Mouse (Mus musculus): ENCODE data around the gene Kifc5b. TPM values are rescaled to one million over a fixed set of nuclear protein-coding genes. Genes with fewer than 3 reads are reported as not detected.
A peak's percentile ranks its signal among the peaks of the same experiment; 100 is the strongest.
"Not testable (repeated sequence)": the region's sequence is repeated elsewhere in the genome, so short reads cannot be mapped to it uniquely, and the experiment has no call there.

Gene Kifc5b
- polyA plus RNA-seq, 1 experiment from 2014 or later: 6.6 TPM

GRCm38 (mm10) chr17:26966993-26967392 lies 50.1 kb downstream of the Kifc5b start:
- no peak overlapping the region for H3K27ac ChIP-seq
- H3K9ac ChIP-seq: no peak overlapping the region
- no peaks in the 10 kb centered on the region for H3K9me3 ChIP-seq (replicated peaks)
- no peak overlapping the region for H3K4me3 ChIP-seq
- H3K4me1 ChIP-seq: peaks cover 18% of the 10 kb centered on the region
- H3K36me3 ChIP-seq: peaks cover 40% of the 10 kb centered on the region
- H3K27me3 ChIP-seq (replicated peaks): no peaks in the 10 kb centered on the region
- WGBS (ENCODE audit: insufficient replicate concordance): 83% methylated on average over 11 of the region's 11 CpGs
- ATAC-seq: no peak
- H3K4me2 ChIP-seq: no peak overlapping the region

GRCm38 (mm10) chr17:26967477-26967876 lies 50.6 kb downstream of the Kifc5b start:
- WGBS (ENCODE audit: insufficient replicate concordance): 84% methylated on average over 6 of the region's 6 CpGs
- H3K4me3 ChIP-seq: no peak overlapping the region
- H3K9ac ChIP-seq: no peak overlapping the region
- peaks cover 35% of the 10 kb centered on the region for H3K36me3 ChIP-seq
- H3K27me3 ChIP-seq (replicated peaks): no peaks in the 10 kb centered on the region
- no peak overlapping the region for H3K27ac ChIP-seq
- ATAC-seq: no peak
- H3K9me3 ChIP-seq (replicated peaks): no peaks in the 10 kb centered on the region
- peaks cover 23% of the 10 kb centered on the region for H3K4me1 ChIP-seq
- no peak overlapping the region for H3K4me2 ChIP-seq

GRCm38 (mm10) chr17:26968200-26968611 lies 51.3 kb downstream of the Kifc5b start:
- 79% methylated on average over 6 of the region's 6 CpGs for WGBS (ENCODE audit: insufficient replicate concordance)
- Histone ChIP-seq H3K27me3 (replicated peaks) (no peaks in the 10 kb centered on the region), H3K9ac (no peak overlapping the region), H3K4me1 (peaks cover 25% of the 10 kb centered on the region), H3K4me3 (no peak overlapping the region), H3K27ac (no peak overlapping the region), H3K36me3 (peaks cover 28% of the 10 kb centered on the region), H3K4me2 (no peak overlapping the region), H3K9me3 (replicated peaks) (no peaks in the 10 kb centered on the region)
- ATAC-seq: no peak

GRCm38 (mm10) chr17:26969257-26969656 lies 52.4 kb downstream of the Kifc5b start:
- no peaks in the 10 kb centered on the region for H3K9me3 ChIP-seq (replicated peaks)
- no peaks in the 10 kb centered on the region for H3K27me3 ChIP-seq (replicated peaks)
- no peak overlapping the region for H3K4me3 ChIP-seq
- H3K36me3 ChIP-seq: peaks cover 25% of the 10 kb centered on the region
- H3K9ac ChIP-seq: no peak overlapping the region
- ATAC-seq: no peak
- no peak overlapping the region for H3K4me2 ChIP-seq
- H3K4me1 ChIP-seq: peaks cover 35% of the 10 kb centered on the region
- H3K27ac ChIP-seq: no peak overlapping the region
- WGBS (ENCODE audit: insufficient replicate concordance): 81% methylated on average over 6 of the region's 6 CpGs

- ATAC-seq: no peak
Observed at GRCm38 (mm10) chr17:26970221-26970620, 53.3 kb downstream of the Kifc5b start.

GRCm38 (mm10) chr17:26971247-26971905 lies 54.5 kb downstream of the Kifc5b start:
- H3K9me3 ChIP-seq (replicated peaks): no peaks in the 10 kb centered on the region
- peaks cover 55% of the 10 kb centered on the region for H3K4me1 ChIP-seq
- H3K4me2 ChIP-seq: peak overlapping the region; percentile 97
- 66% methylated on average over 7 of the region's 8 CpGs for WGBS (ENCODE audit: insufficient replicate concordance)
- no peak for ATAC-seq
- H3K36me3 ChIP-seq: peaks cover 35% of the 10 kb centered on the region
- peak overlapping the region; percentile 88 for H3K9ac ChIP-seq
- H3K27me3 ChIP-seq (replicated peaks): no peaks in the 10 kb centered on the region
- H3K27ac ChIP-seq: peak overlapping the region; percentile 87; the same call in 1 of the 2 replicates
- H3K4me3 ChIP-seq: peak overlapping the region; percentile 84

More at GRCm38 (mm10) chr17:26970221-26970620, 53.3 kb downstream of the Kifc5b start:
- no peak overlapping the region for H3K4me2 ChIP-seq
- WGBS (ENCODE audit: insufficient replicate concordance): 44% methylated on average over 12 of the region's 12 CpGs
- H3K9ac ChIP-seq: no peak overlapping the region
- no peak overlapping the region for H3K27ac ChIP-seq
- no peak overlapping the region for H3K4me3 ChIP-seq
- no peaks in the 10 kb centered on the region for H3K9me3 ChIP-seq (replicated peaks)
- H3K36me3 ChIP-seq: peaks cover 30% of the 10 kb centered on the region
- no peaks in the 10 kb centered on the region for H3K27me3 ChIP-seq (replicated peaks)
- peaks cover 45% of the 10 kb centered on the region for H3K4me1 ChIP-seq

- Histone ChIP-seq H3K4me1 (peaks cover 55% of the 10 kb centered on the region), H3K9me3 (replicated peaks) (no peaks in the 10 kb centered on the region), H3K27me3 (replicated peaks) (no peaks in the 10 kb centered on the region), H3K4me2 (peak overlapping the region; percentile 97), H3K27ac (peak overlapping the region; percentile 87), H3K9ac (peak overlapping the region; percentile 88), H3K4me3 (peak overlapping the region; percentile 84), H3K36me3 (peaks cover 35% of the 10 kb centered on the region)
- ATAC-seq: no peak
- WGBS (ENCODE audit: insufficient replicate concordance): 2% methylated on average over 3 of the region's 3 CpGs
Observed at GRCm38 (mm10) chr17:26972107-26972506, 55.2 kb downstream of the Kifc5b start.

- WGBS (ENCODE audit: insufficient replicate concordance): 2% methylated on average over 73 of the region's 75 CpGs
- H3K4me3 ChIP-seq: peak within 1 kb of the TSS; percentile 84
- peak within 1 kb of the TSS; percentile 97 for H3K4me2 ChIP-seq
- no peaks in the 10 kb centered on the region for H3K9me3 ChIP-seq (replicated peaks)
- H3K4me1 ChIP-seq: peaks cover 55% of the 10 kb centered on the region
- ATAC-seq: peak; percentile 99
- H3K27ac ChIP-seq: peak within 1 kb of the TSS; percentile 87
- H3K27me3 ChIP-seq (replicated peaks): no peaks in the 10 kb centered on the region
- H3K36me3 ChIP-seq: peaks cover 35% of the 10 kb centered on the region
- H3K9ac ChIP-seq: peak within 1 kb of the TSS; percentile 88
Observed at GRCm38 (mm10) chr17:26972703-26973574, 56.0 kb downstream of the Kifc5b start, which contains the start of gene Zbtb9. Zbtb9 (plus strand) TSS chr17:26973167.

GRCm38 (mm10) chr17:26974547-26974946 lies 57.7 kb downstream of the Kifc5b start:
- Histone ChIP-seq H3K4me2 (peak overlapping the region; percentile 97), H3K36me3 (peaks cover 47% of the 10 kb centered on the region), H3K9ac (peak overlapping the region; percentile 84), H3K9me3 (replicated peaks) (no peaks in the 10 kb centered on the region), H3K4me3 (peak overlapping the region; percentile 84; the same call in 1 of the 2 replicates), H3K27me3 (replicated peaks) (no peaks in the 10 kb centered on the region), H3K4me1 (peaks cover 62% of the 10 kb centered on the region), H3K27ac (no peak overlapping the region)
- WGBS (ENCODE audit: insufficient replicate concordance): 83% methylated on average over 15 of the region's 15 CpGs
- ATAC-seq: no peak

- Histone ChIP-seq H3K9me3 (replicated peaks) (no peaks in the 10 kb centered on the region), H3K4me1 (peaks cover 60% of the 10 kb centered on the region), H3K36me3 (peaks cover 48% of the 10 kb centered on the region), H3K9ac (no peak overlapping the region), H3K27ac (no peak overlapping the region), H3K4me2 (0 out of 2 replicates have a peak overlapping the region, but pooled peaks have one; percentile 17), H3K27me3 (replicated peaks) (no peaks in the 10 kb centered on the region), H3K4me3 (no peak overlapping the region)
- ATAC-seq: no peak
Observed at GRCm38 (mm10) chr17:26975415-26975814, 58.5 kb downstream of the Kifc5b start.

- H3K36me3 ChIP-seq: peaks cover 52% of the 10 kb centered on the region
- not testable (repeated sequence) for H3K27me3 ChIP-seq (replicated peaks); H3K27ac ChIP-seq; H3K9ac ChIP-seq; H3K4me2 ChIP-seq; H3K9me3 ChIP-seq (replicated peaks); H3K4me3 ChIP-seq; ATAC-seq
- peaks cover 40% of the 10 kb centered on the region for H3K4me1 ChIP-seq
- WGBS (ENCODE audit: insufficient replicate concordance): 82% methylated on average over 6 of the region's 6 CpGs
Observed at GRCm38 (mm10) chr17:26977354-26977753, 60.5 kb downstream of the Kifc5b start.

GRCm38 (mm10) chr17:26979426-26979825 lies 62.5 kb downstream of the Kifc5b start:
- H3K9ac ChIP-seq: no peak overlapping the region
- H3K36me3 ChIP-seq: peaks cover 52% of the 10 kb centered on the region
- ATAC-seq: no peak
- no peak overlapping the region for H3K27ac ChIP-seq
- peaks cover 25% of the 10 kb centered on the region for H3K4me1 ChIP-seq
- H3K27me3 ChIP-seq (replicated peaks): no peaks in the 10 kb centered on the region
- WGBS (ENCODE audit: insufficient replicate concordance): 60% methylated on average over 2 of the region's 2 CpGs
- no peaks in the 10 kb centered on the region for H3K9me3 ChIP-seq (replicated peaks)
- H3K4me3 ChIP-seq: no peak overlapping the region
- no peak overlapping the region for H3K4me2 ChIP-seq
